8 mouse cellular contexts compared by ENCODE assay signal in the genomic region with DNA sequence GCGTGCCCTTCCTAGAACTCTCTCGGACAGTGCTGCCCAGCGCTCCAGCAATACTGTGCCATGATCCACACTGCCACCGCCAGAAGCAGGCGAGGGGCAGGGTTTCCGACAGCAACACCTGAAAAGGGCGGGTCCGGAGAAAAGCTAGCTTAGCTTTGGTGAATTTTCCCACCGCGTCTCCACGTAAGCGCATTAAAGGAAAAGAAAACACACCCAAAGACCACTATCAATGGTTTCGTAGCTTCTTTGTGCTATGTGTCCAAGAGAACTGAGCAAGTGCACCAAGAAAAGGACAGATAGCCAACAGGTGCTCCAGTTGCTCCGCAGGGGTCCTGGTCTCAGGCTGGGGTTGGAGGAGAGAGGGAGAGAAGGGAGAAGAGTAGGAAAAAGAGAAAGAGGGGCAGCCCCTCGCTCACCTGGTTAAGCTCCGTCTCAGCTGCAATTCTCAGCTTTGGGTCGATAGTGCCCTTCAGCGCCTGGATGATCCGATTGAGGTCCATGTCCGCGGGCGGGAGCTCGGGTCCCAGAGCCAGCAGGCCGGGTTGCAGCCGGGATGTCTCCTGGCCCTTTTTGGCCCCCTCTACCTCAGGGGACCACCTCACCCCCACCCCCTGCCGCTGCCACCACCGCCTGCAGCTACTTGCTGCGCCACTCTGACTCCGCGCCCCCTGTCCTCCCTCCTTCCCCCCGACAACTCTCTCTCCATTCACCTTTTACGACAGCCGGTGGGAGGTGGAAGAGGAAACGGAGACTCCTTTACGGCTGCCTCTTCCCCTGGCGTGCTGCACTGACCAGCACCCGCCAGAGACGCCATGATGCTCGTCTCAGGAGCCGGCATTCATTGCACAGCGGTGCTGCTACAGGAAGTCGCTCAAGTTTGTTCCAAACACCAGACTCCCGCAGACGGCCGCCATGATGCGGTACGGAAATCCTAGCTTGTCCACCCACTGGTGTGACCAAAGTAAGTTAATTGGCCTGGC. TPM values are rescaled to one million over a fixed set of nuclear protein-coding genes. Genes with fewer than 3 reads are reported as not detected.
DNase-seq lines count a peak whose midpoint lies in the region; ATAC-seq and TF ChIP-seq lines count a peak whose summit lies in the region.

A gene (minus strand): TSS at position 720 of the 980 bp plus-strand sequence.

- no peaks in the 10 kb centered on the region; the same call in 1 of the 2 replicates for H3K79me2 ChIP-seq in heart, adult 2 months (replicated peaks; ENCODE audit: control insufficient read depth, insufficient read depth, low read length)

- peak; percentile 29 for TF ChIP-seq CTCF in heart, adult 2 months (IDR thresholded peaks at IDR 0.05)

- peak within 1 kb of the TSS; percentile 70 for H3K27ac ChIP-seq in embryonic facial prominence, embryonic 14.5 days (replicated peaks; ENCODE audit: low read depth, low read length)
- H3K27ac ChIP-seq in heart, adult 2 months: peak within 1 kb of the TSS; percentile 72
- H3K27ac ChIP-seq in limb, embryonic 13.5 days: peak within 1 kb of the TSS; percentile 15; the same call in 1 of the 2 replicates
- peak within 1 kb of the TSS; percentile 66 for H3K27ac ChIP-seq in midbrain, embryonic 16.5 days (ENCODE audit: low read length)

- peak within 1 kb of the TSS; percentile 79 for H3K9ac ChIP-seq in embryonic facial prominence, embryonic 14.5 days (ENCODE audit: low read depth, low read length)
- H3K9ac ChIP-seq in heart, adult 2 months (ENCODE audit: low read depth, low read length): peak within 1 kb of the TSS; percentile 85
- peak within 1 kb of the TSS; percentile 69 for H3K9ac ChIP-seq in limb, embryonic 13.5 days
- H3K9ac ChIP-seq in midbrain, embryonic 16.5 days (ENCODE audit: low read depth, low read length): peak within 1 kb of the TSS; percentile 75

- ATAC-seq in embryonic facial prominence, embryonic 14.5 days (ENCODE audit: low read depth): peak; percentile 99
- peak; percentile 98 for ATAC-seq in limb, embryonic 13.5 days (ENCODE audit: low FRiP score, low read depth)
- ATAC-seq in midbrain, embryonic 16.5 days: peak; percentile 100

- H3K9me3 ChIP-seq in embryonic facial prominence, embryonic 14.5 days (ENCODE audit: control insufficient read depth, low read length): no peaks in the 10 kb centered on the region
- no peaks in the 10 kb centered on the region for H3K9me3 ChIP-seq in limb, embryonic 13.5 days
- no peaks in the 10 kb centered on the region for H3K9me3 ChIP-seq in midbrain, embryonic 16.5 days (replicated peaks; ENCODE audit: control insufficient read depth, low read length, poor library complexity, severe bottlenecking)

- TF ChIP-seq POLR2A in heart, adult 2 months (IDR thresholded peaks at IDR 0.05; ENCODE audit: insufficient read depth, low read depth, low read length): peak; percentile 65

- no peaks in the 10 kb centered on the region for H3K36me3 ChIP-seq in embryonic facial prominence, embryonic 14.5 days (ENCODE audit: control insufficient read depth, insufficient read depth, low read length)
- H3K36me3 ChIP-seq in heart, adult 2 months (ENCODE audit: control insufficient read depth, insufficient read depth, low read length): no peaks in the 10 kb centered on the region; the same call in 1 of the 2 replicates
- H3K36me3 ChIP-seq in limb, embryonic 13.5 days: no peaks in the 10 kb centered on the region
- H3K36me3 ChIP-seq in midbrain, embryonic 16.5 days (ENCODE audit: control insufficient read depth, insufficient read depth, low read length): no peaks in the 10 kb centered on the region

- peaks cover 6% of the 10 kb centered on the region; the same call in 1 of the 2 replicates for H3K4me1 ChIP-seq in embryonic facial prominence, embryonic 14.5 days (ENCODE audit: control insufficient read depth, insufficient read depth, low read length)
- peaks cover 1% of the 10 kb centered on the region; the same call in 1 of the 2 replicates for H3K4me1 ChIP-seq in heart, adult 2 months (ENCODE audit: control insufficient read depth, insufficient read depth, low read length)
- peaks cover 11% of the 10 kb centered on the region for H3K4me1 ChIP-seq in limb, embryonic 13.5 days
- peaks cover 14% of the 10 kb centered on the region for H3K4me1 ChIP-seq in midbrain, embryonic 16.5 days (ENCODE audit: control insufficient read depth, insufficient read depth, low read length)

- under 1% methylated on average over 36 of the region's 47 CpGs for WGBS in embryonic facial prominence, embryonic 14.5 days
- WGBS in heart, adult 2 months: under 1% methylated on average over 46 of the region's 47 CpGs
- under 1% methylated on average over 47 of the region's 47 CpGs for WGBS in limb, embryonic 13.5 days
- under 1% methylated on average over 47 of the region's 47 CpGs for WGBS in midbrain, embryonic 16.5 days

- DNase-seq in 3T3-L1 (ENCODE audit: low read depth, low spot score): peak; percentile 98
- peak; percentile 32 to 80 for DNase-seq in adrenal gland, postnatal 4 days (ENCODE audit: low spot score in 2 of 2)
- peak; percentile 99 for DNase-seq in embryonic facial prominence, embryonic 14.5 days (ENCODE audit: low spot score)
- peak; percentile 88 to 94 for DNase-seq in heart, adult 2 months
- DNase-seq in kidney, adult 8-10 months: peak; percentile 94 to 95
- peak; percentile 62 to 87 for DNase-seq in spleen, postnatal 10 days (ENCODE audit: low spot score in 2 of 2)

- intact Hi-C loops in heart, adult 2 months (cut with DNase I): loop anchor here (2.0 to 5.0 kb wide), 3 partner anchors 64 to 619 kb away; a partner anchor contains a TSS

- peak within 1 kb of the TSS; percentile 83 for H3K4me3 ChIP-seq in embryonic facial prominence, embryonic 14.5 days (ENCODE audit: low read depth, low read length)
- peak within 1 kb of the TSS; percentile 51 for H3K4me3 ChIP-seq in heart, adult 2 months
- peak within 1 kb of the TSS; percentile 79 for H3K4me3 ChIP-seq in limb, embryonic 13.5 days
- H3K4me3 ChIP-seq in midbrain, embryonic 16.5 days (ENCODE audit: low read depth, low read length): peak within 1 kb of the TSS; percentile 87

- no peaks in the 10 kb centered on the region for H3K27me3 ChIP-seq in embryonic facial prominence, embryonic 14.5 days (replicated peaks; ENCODE audit: control insufficient read depth, insufficient read depth, low read length)
- no peaks in the 10 kb centered on the region for H3K27me3 ChIP-seq in heart, adult 2 months (ENCODE audit: control insufficient read depth, insufficient read depth, low read length)
- no peaks in the 10 kb centered on the region for H3K27me3 ChIP-seq in limb, embryonic 13.5 days
- no peaks in the 10 kb centered on the region for H3K27me3 ChIP-seq in midbrain, embryonic 16.5 days (ENCODE audit: control insufficient read depth, insufficient read depth, low read depth, low read length)

- peak; percentile 85; the same call in 1 of the 2 replicates for TF ChIP-seq EP300 in heart, adult 2 months (IDR thresholded peaks at IDR 0.05; ENCODE audit: insufficient read depth, low read depth, low read length)

- H3K4me2 ChIP-seq in embryonic facial prominence, embryonic 14.5 days (ENCODE audit: low read depth, low read length): peak within 1 kb of the TSS; percentile 92
- peak within 1 kb of the TSS; percentile 86 for H3K4me2 ChIP-seq in limb, embryonic 13.5 days (replicated peaks)
- H3K4me2 ChIP-seq in midbrain, embryonic 16.5 days (ENCODE audit: low read length): peak within 1 kb of the TSS; percentile 96

RNA-seq across cellular contexts. Expression of the gene that starts here (rescaled TPM):
- 10 to 100 TPM; 34.3 to 39.5 TPM for total RNA-seq in adrenal gland, postnatal 4 days (2021)
- 16.6 and 16.9 TPM in 2 replicates for polyA plus RNA-seq in embryonic facial prominence, embryonic 14.5 days (2014; fragmentation: Nextera tagmentation; extraction: Ambion mirVana)
- 10 to 100 TPM; 21.8 to 23.6 TPM for total RNA-seq in heart, adult 2 months (2021)
- polyA plus RNA-seq in heart, adult 2 months (2012; rRNA removed): 9.9 and 17.5 TPM in 2 replicates
- polyA plus RNA-seq in limb, embryonic 13.5 days (2015; fragmentation: Nextera tagmentation; extraction: Ambion mirVana): 25.3 and 25.5 TPM in 2 replicates
- 16.2 and 16.7 TPM in 2 replicates for polyA plus RNA-seq in midbrain, embryonic 16.5 days (2015; fragmentation: Nextera tagmentation; extraction: Ambion mirVana)

Comparison
In these comparisons a context has a peak if more than half of its experiments do, and no peak if none do; other contexts are left out.
1. Peak in every context shown above with its lines: DNase-seq, ATAC-seq, H3K4me3 ChIP-seq and H3K27ac ChIP-seq.
2. H3K27ac ChIP-seq: peak in every context shown above with its lines; median percentile 72 in heart, adult 2 months; 70 in embryonic facial prominence, embryonic 14.5 days; 66 in midbrain, embryonic 16.5 days; 15 in limb, embryonic 13.5 days.